Mouse (Mus musculus): Measurements from ENCODE around the gene S100a16.

GRCm38 (mm10) chr3:90575320-90575719 is 38.3 kb downstream of the S100a16 start:
- TF ChIP-seq CTCF (IDR thresholded peaks at IDR 0.05; ENCODE audit: control insufficient read depth, insufficient read depth, low read length) (no peak), POLR2A (IDR thresholded peaks at IDR 0.05; ENCODE audit: borderline replicate concordance, control insufficient read depth, low read depth, low read length) (no peak)
